Comparison of ENCODE assay signal across 21 mouse cellular contexts in the genomic region with DNA sequence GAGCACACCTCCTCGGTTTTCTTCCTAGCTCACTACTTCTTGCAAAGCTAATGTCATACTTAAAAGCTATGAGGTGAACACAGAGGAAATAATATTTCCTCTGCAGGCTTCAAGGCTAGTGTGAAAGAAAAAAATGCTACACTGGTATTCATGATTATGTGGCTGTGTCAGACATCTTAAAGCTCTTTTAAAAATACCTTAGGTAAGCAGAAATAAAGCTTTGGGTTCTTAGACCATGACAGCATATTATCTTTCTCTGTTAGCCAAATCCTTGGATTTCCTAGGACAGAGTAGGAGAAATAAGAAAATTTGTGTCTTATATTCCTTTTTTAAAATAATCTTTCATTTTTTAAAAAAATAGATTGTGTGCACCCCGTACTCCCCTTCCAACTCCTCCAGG.
A peak's percentile ranks its signal among the peaks of the same experiment; 100 is the strongest.
DNase-seq lines count a peak whose midpoint lies in the region; ATAC-seq and TF ChIP-seq lines count a peak whose summit lies in the region.
"Had no signal": no experiment of that assay in that cellular context is flagged by ENCODE, and none has a peak within 500 bp of the region (broad histone marks: within the 10 kb centered on the region; RNA-seq: fewer than 3 reads in every experiment).

No protein-coding gene starts in this region.

- no peak overlapping the region for H3K27ac ChIP-seq in ES-E14 (ENCODE audit: insufficient read depth, low read depth, low read length, poor library complexity, severe bottlenecking)
- no peak overlapping the region for H3K27ac ChIP-seq in stomach, postnatal 0 days (replicated peaks)
- H3K27ac ChIP-seq: embryonic facial prominence, embryonic 10.5 days; embryonic facial prominence, embryonic 12.5 days; forebrain, embryonic 13.5 days; forebrain, embryonic 15.5 days had no signal

- no peak overlapping the region for H3K4me2 ChIP-seq in stomach, postnatal 0 days (replicated peaks; ENCODE audit: low read depth)
- H3K4me2 ChIP-seq: embryonic facial prominence, embryonic 12.5 days; forebrain, embryonic 13.5 days; forebrain, embryonic 15.5 days had no signal

- no peaks in the 10 kb centered on the region for H3K4me1 ChIP-seq in ES-E14 (ENCODE audit: control insufficient read depth in 2 of 2, insufficient read depth in 2 of 2, low read length in 2 of 2, poor library complexity in 1 of 2)
- H3K4me1 ChIP-seq in stomach, postnatal 0 days (replicated peaks; ENCODE audit: control insufficient read depth, insufficient read depth) = no peaks in the 10 kb centered on the region
- H3K4me1 ChIP-seq: embryonic facial prominence, embryonic 10.5 days; embryonic facial prominence, embryonic 12.5 days; forebrain, embryonic 13.5 days; forebrain, embryonic 15.5 days had no signal

- TF ChIP-seq EP300 in stomach, postnatal 0 days (optimal IDR thresholded peaks at IDR 0.05) = no peak

- H3K4me3 ChIP-seq in ES-E14 (ENCODE audit: insufficient read depth in 1 of 2, low read depth in 1 of 2, low read length in 2 of 2, poor library complexity in 1 of 2, severe bottlenecking in 1 of 2) = no peak overlapping the region
- no peak overlapping the region for H3K4me3 ChIP-seq in stomach, postnatal 0 days (ENCODE audit: low read depth, low read length)
- H3K4me3 ChIP-seq: embryonic facial prominence, embryonic 10.5 days; embryonic facial prominence, embryonic 12.5 days; forebrain, embryonic 13.5 days; forebrain, embryonic 15.5 days had no signal

- no peaks in the 10 kb centered on the region for H3K9me3 ChIP-seq in ES-E14 (ENCODE audit: control insufficient read depth, insufficient read depth, low read depth, low read length)
- H3K9me3 ChIP-seq in stomach, postnatal 0 days (ENCODE audit: control insufficient read depth, low read length) = no peaks in the 10 kb centered on the region
- H3K9me3 ChIP-seq: embryonic facial prominence, embryonic 10.5 days; embryonic facial prominence, embryonic 12.5 days; forebrain, embryonic 13.5 days; forebrain, embryonic 15.5 days had no signal

- H3K27me3 ChIP-seq in stomach, postnatal 0 days (ENCODE audit: control insufficient read depth, insufficient read depth, low read length) = no peaks in the 10 kb centered on the region
- H3K27me3 ChIP-seq: embryonic facial prominence, embryonic 12.5 days; forebrain, embryonic 13.5 days; forebrain, embryonic 15.5 days; Patski had no signal

- no peak for ATAC-seq in CD4-positive, CD25-positive, alpha-beta regulatory T cell, adult 4 months
- no peak for ATAC-seq in stomach, postnatal 0 days (ENCODE audit: low FRiP score, low TSS enrichment)
- ATAC-seq: activated CD4-positive, CD25-positive, alpha-beta regulatory T cell, adult 4 months; forebrain, embryonic 13.5 days; forebrain, embryonic 15.5 days; forebrain, postnatal 0 days; Patski had no signal

- no peak overlapping the region for H3K9ac ChIP-seq in ES-E14 (ENCODE audit: insufficient read depth, low read depth, low read length, poor library complexity, severe bottlenecking)
- no peak overlapping the region for H3K9ac ChIP-seq in stomach, postnatal 0 days (ENCODE audit: low read length)
- H3K9ac ChIP-seq: embryonic facial prominence, embryonic 12.5 days; forebrain, embryonic 13.5 days; forebrain, embryonic 15.5 days; forebrain, postnatal 0 days had no signal

- 69% methylated on average over 2 of the region's 2 CpGs for WGBS in stomach, postnatal 0 days

- peak; percentile 24 for DNase-seq in CD4-positive, CD25-positive, alpha-beta regulatory T cell, adult 2 months (ENCODE audit: low read depth, low spot score)
- no peak for DNase-seq in ES-E14 (ENCODE audit: low read depth, low spot score)
- DNase-seq in left cerebral cortex, adult 8-10 months (ENCODE audit: low spot score in 2 of 2) = no peak
- DNase-seq in stomach, postnatal 0 days (ENCODE audit: low spot score) = no peak
- DNase-seq: adrenal gland, adult 8-10 months; adrenal gland, postnatal 14 days; adrenal gland, postnatal 36 days; B cell, adult 2 months; cerebellum, adult 11-12 months; cerebellum, adult 2 months; cerebellum, adult 9-10 months; cerebellum, postnatal 10 days; cerebellum, postnatal 25 days; forebrain, postnatal 0 days had no signal

- no peaks in the 10 kb centered on the region for H3K36me3 ChIP-seq in ES-E14 (ENCODE audit: control insufficient read depth, insufficient read depth, low read length, poor library complexity, severe bottlenecking)
- no peaks in the 10 kb centered on the region for H3K36me3 ChIP-seq in stomach, postnatal 0 days (ENCODE audit: control insufficient read depth, insufficient read depth, low read length)

- no peak for TF ChIP-seq CTCF in stomach, postnatal 0 days (IDR thresholded peaks at IDR 0.05; ENCODE audit: low read depth)

- in situ Hi-C loops in ES-E14 (cut with MboI; ENCODE audit: low sequenced_read_pairs in 2 of 2, unreplicated experiment in 2 of 2) = no loop called here

TF ChIP-seq in ES-E14, 5 proteins besides CTCF, POLR2A, EP300 and RAD21:
- TF ChIP-seq MAFK (IDR thresholded peaks at IDR 0.05; ENCODE audit: insufficient read depth, low read depth, low read length) (0 out of 2 replicates have a peak, but pooled peaks have one; percentile 23), ZC3H11A (IDR thresholded peaks at IDR 0.05; ENCODE audit: borderline replicate concordance, low read depth, low read length) (no peak), ZNF384 (IDR thresholded peaks at IDR 0.05; ENCODE audit: low read depth, low read length) (no peak), CHD2 (IDR thresholded peaks at IDR 0.05; ENCODE audit: low read depth, low read length) (no peak)
TF ChIP-seq in ES-E14: peak in this region for 1.
